Mouse (Mus musculus): ENCODE results near the gene Cables2. TPM values are rescaled to one million over a fixed set of nuclear protein-coding genes. Genes with fewer than 3 reads are reported as not detected.

Cables2 gene
- polyA plus RNA-seq, 1 experiment = 10.3 TPM

- Histone ChIP-seq H3K4me3 (ENCODE audit: insufficient read depth, low read length) (no peak overlapping the region), H3K27ac (ENCODE audit: insufficient read depth, low read depth, low read length) (no peak overlapping the region), H3K4me1 (ENCODE audit: control insufficient read depth, insufficient read depth, low read length) (no peaks in the 10 kb centered on the region)
- TF ChIP-seq POLR2A (IDR thresholded peaks at IDR 0.05; ENCODE audit: borderline replicate concordance, low read depth, low read length) = no peak
- no peak for TF ChIP-seq CTCF (IDR thresholded peaks at IDR 0.05; ENCODE audit: low read depth, low read length)
Observed at GRCm38 (mm10) chr2:180305490-180305889, 32.2 kb upstream of the Cables2 start.

DNA sequence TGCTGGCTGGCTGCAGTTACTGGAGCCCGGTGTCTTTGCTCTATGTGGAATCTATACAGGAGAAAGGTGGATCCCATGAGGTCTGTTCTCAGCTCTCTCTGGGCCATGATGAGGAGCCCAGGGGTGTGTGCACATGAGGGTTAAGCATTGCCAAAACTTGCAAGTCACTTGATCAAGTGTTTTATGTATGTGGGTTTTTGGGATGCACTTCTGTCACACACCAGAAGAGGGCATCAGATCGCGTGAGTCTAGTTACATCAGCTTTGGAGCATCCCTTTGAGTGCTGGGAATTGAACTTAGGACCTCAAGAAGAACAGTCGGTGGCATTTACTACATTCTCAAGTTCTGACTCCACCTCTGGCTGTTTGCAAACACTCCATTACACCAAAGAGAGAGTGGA, 31.3 kb upstream of the Cables2 start:
- no peak overlapping the region for H3K4me3 ChIP-seq (ENCODE audit: insufficient read depth, low read length)
- no peak overlapping the region for H3K27ac ChIP-seq (ENCODE audit: insufficient read depth, low read depth, low read length)
- TF ChIP-seq POLR2A (IDR thresholded peaks at IDR 0.05; ENCODE audit: borderline replicate concordance, low read depth, low read length) (no peak), CTCF (IDR thresholded peaks at IDR 0.05; ENCODE audit: low read depth, low read length) (no peak)
- no peaks in the 10 kb centered on the region for H3K4me1 ChIP-seq (ENCODE audit: control insufficient read depth, insufficient read depth, low read length)

DNA sequence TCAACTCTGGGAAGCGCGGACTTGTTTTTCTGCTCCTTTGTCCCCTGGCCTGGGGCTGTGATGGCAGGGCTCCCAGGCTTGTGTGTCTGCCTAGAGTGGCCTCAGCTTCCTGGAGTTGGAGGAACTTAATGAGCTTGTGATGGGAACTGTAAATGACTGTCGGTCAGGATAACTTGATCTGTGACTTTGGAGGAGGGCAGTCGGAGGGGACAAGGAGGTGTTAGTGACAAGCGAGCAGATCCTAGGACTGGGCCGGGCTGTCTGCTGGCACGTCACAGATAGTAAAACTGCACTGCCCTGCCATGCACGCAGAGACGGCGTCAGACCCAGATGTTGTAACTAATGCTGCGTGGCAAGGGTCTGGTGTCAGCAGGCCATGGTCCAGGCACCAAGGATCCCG, 30.2 kb upstream of the Cables2 start:
- no peak for TF ChIP-seq POLR2A (IDR thresholded peaks at IDR 0.05; ENCODE audit: borderline replicate concordance, low read depth, low read length)
- TF ChIP-seq CTCF (IDR thresholded peaks at IDR 0.05; ENCODE audit: low read depth, low read length) = no peak
- H3K27ac ChIP-seq (ENCODE audit: insufficient read depth, low read depth, low read length) = no peak overlapping the region
- H3K4me3 ChIP-seq (ENCODE audit: insufficient read depth, low read length) = no peak overlapping the region
- no peaks in the 10 kb centered on the region for H3K4me1 ChIP-seq (ENCODE audit: control insufficient read depth, insufficient read depth, low read length)

DNA sequence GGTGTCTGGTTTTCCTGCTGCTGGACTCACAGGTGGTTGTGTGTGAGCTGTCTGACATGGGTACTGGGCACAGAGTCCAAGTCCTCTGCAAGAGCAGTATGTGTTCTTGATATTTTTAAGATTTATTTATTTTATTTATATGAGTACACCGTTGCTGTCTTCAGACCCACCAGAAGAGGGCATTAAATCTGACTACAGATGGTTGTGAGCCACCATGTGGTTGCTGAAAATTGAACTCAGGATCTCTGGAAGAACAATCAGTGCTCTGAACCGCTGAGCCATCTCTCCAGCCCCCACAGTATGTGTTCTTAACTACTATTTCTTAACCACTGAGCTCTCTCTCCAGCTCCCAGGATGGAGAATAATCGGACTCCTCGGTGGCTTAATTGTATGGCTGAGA, 28.9 kb upstream of the Cables2 start:
- Histone ChIP-seq H3K4me3 (ENCODE audit: insufficient read depth, low read length) (no peak overlapping the region), H3K4me1 (ENCODE audit: control insufficient read depth, insufficient read depth, low read length) (no peaks in the 10 kb centered on the region), H3K27ac (ENCODE audit: insufficient read depth, low read depth, low read length) (no peak overlapping the region)
- TF ChIP-seq CTCF (IDR thresholded peaks at IDR 0.05; ENCODE audit: low read depth, low read length) (no peak), POLR2A (IDR thresholded peaks at IDR 0.05; ENCODE audit: borderline replicate concordance, low read depth, low read length) (no peak)

DNA sequence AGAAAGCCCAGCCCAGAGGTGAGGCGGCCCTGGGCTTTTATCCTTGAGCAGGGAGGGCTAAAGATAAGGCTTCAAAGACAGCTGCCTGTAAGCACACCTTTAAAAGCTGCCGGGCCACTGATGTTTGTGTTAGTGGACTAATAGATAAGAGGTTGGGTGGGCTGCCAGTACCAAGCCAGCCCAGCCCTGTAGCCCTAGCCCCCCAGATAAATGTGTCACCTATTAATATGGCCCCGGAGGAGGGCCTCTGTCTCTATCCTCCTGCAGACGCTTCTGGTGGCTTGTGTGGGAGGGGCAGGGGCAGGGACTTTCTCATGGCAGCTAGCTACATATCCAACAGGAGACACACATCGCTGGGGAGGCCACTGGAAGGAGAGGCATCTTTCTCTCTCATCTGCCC, 27.5 kb upstream of the Cables2 start:
- no peak overlapping the region for H3K27ac ChIP-seq (ENCODE audit: insufficient read depth, low read depth, low read length)
- TF ChIP-seq CTCF (IDR thresholded peaks at IDR 0.05; ENCODE audit: low read depth, low read length) (no peak), POLR2A (IDR thresholded peaks at IDR 0.05; ENCODE audit: borderline replicate concordance, low read depth, low read length) (no peak)
- no peak overlapping the region for H3K4me3 ChIP-seq (ENCODE audit: insufficient read depth, low read length)
- no peaks in the 10 kb centered on the region for H3K4me1 ChIP-seq (ENCODE audit: control insufficient read depth, insufficient read depth, low read length)

GRCm38 (mm10) chr2:180300252-180300651, 27.0 kb upstream of the Cables2 start:
- H3K27ac ChIP-seq (ENCODE audit: insufficient read depth, low read depth, low read length) = no peak overlapping the region
- no peaks in the 10 kb centered on the region for H3K4me1 ChIP-seq (ENCODE audit: control insufficient read depth, insufficient read depth, low read length)
- no peak overlapping the region for H3K4me3 ChIP-seq (ENCODE audit: insufficient read depth, low read length)
- no peak for TF ChIP-seq CTCF (IDR thresholded peaks at IDR 0.05; ENCODE audit: low read depth, low read length)
- TF ChIP-seq POLR2A (IDR thresholded peaks at IDR 0.05; ENCODE audit: borderline replicate concordance, low read depth, low read length) = no peak

DNA sequence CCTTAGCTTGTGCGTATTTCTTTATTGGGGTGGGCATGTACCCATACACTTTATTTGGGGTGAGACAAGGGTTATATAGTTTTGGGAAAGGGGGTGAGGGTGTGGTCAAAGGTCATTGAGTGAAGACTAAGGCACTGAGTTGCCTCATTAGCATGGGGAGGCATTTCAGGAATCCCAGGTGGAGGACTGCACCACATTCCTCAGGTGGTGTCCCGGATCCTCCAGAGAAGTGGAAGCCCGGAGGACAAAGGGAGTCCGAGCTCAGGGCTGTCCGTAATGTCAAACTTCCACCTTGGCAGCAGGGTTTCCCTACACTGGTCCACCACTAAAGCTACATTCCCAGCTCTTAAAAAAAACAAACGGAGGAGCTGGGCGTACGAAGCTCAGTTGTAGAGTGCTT, 19.6 kb upstream of the Cables2 start:
- no peaks in the 10 kb centered on the region for H3K4me1 ChIP-seq (ENCODE audit: control insufficient read depth, insufficient read depth, low read length)
- no peak for TF ChIP-seq CTCF (IDR thresholded peaks at IDR 0.05; ENCODE audit: low read depth, low read length)
- no peak for TF ChIP-seq POLR2A (IDR thresholded peaks at IDR 0.05; ENCODE audit: borderline replicate concordance, low read depth, low read length)

GRCm38 (mm10) chr2:180292026-180292425, 18.7 kb upstream of the Cables2 start:
- no peak for TF ChIP-seq CTCF (IDR thresholded peaks at IDR 0.05; ENCODE audit: low read depth, low read length)
- no peak for TF ChIP-seq POLR2A (IDR thresholded peaks at IDR 0.05; ENCODE audit: borderline replicate concordance, low read depth, low read length)
- H3K27ac ChIP-seq (ENCODE audit: insufficient read depth, low read depth, low read length) = no peak overlapping the region
- no peak overlapping the region for H3K4me3 ChIP-seq (ENCODE audit: insufficient read depth, low read length)
- H3K4me1 ChIP-seq (ENCODE audit: control insufficient read depth, insufficient read depth, low read length) = no peaks in the 10 kb centered on the region

More for the DNA sequence above, 19.6 kb upstream of the Cables2 start:
- Histone ChIP-seq H3K4me3 (ENCODE audit: insufficient read depth, low read length) (no peak overlapping the region), H3K27ac (ENCODE audit: insufficient read depth, low read depth, low read length) (no peak overlapping the region)

- TF ChIP-seq CTCF (IDR thresholded peaks at IDR 0.05; ENCODE audit: low read depth, low read length) = no peak
- no peak for TF ChIP-seq POLR2A (IDR thresholded peaks at IDR 0.05; ENCODE audit: borderline replicate concordance, low read depth, low read length)
- no peak overlapping the region for H3K4me3 ChIP-seq (ENCODE audit: insufficient read depth, low read length)
- no peaks in the 10 kb centered on the region for H3K4me1 ChIP-seq (ENCODE audit: control insufficient read depth, insufficient read depth, low read length)
- no peak overlapping the region for H3K27ac ChIP-seq (ENCODE audit: insufficient read depth, low read depth, low read length)
Observed at GRCm38 (mm10) chr2:180291566-180291965, 18.3 kb upstream of the Cables2 start.

DNA sequence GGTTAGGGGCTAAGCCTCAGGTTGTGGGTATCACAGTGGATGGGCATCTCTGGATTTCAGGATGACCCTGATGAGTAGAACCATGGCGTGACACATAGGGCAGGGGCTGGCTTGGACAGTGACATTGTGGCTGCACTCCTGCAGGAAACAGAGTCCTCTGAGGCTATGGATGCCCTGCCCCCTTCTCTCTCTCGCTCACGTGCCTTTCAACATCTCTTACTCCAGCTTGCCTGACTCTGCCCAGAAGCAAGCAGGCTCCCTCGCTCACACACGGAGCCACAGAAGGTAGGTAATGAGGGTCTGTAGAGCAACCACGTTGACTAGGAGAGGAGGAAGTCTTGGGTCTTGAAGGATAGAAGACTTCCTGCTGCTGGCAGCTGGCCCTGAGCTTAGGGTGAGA, 17.2 kb upstream of the Cables2 start:
- Histone ChIP-seq H3K27ac (ENCODE audit: insufficient read depth, low read depth, low read length) (no peak overlapping the region), H3K4me1 (ENCODE audit: control insufficient read depth, insufficient read depth, low read length) (no peaks in the 10 kb centered on the region), H3K4me3 (ENCODE audit: insufficient read depth, low read length) (no peak overlapping the region)
- TF ChIP-seq POLR2A (IDR thresholded peaks at IDR 0.05; ENCODE audit: borderline replicate concordance, low read depth, low read length) (no peak), CTCF (IDR thresholded peaks at IDR 0.05; ENCODE audit: low read depth, low read length) (no peak)
